Mouse (Mus musculus) layer of hippocampus, postnatal 14 days (tissue): Measurements from ENCODE around the gene Speer4e. TPM values are rescaled to one million over a fixed set of nuclear protein-coding genes. Genes with fewer than 3 reads are reported as not detected.
"Not testable (repeated sequence)": the region's sequence is repeated elsewhere in the genome, so short reads cannot be mapped to it uniquely, and the experiment has no call there.

Experiments used
- DNase-seq, 2 experiments: peaks; one replicate each; pipeline ENCODE4 v3.0.0; 2021 to 2022; ENCODE audit warnings: low spot score in 2 of 2, mixed read lengths in 1 of 2
- long read RNA-seq, 2 experiments: library from polyadenylated mRNA; stranded (forward); transcript quantifications; one replicate each; pipeline ENCODE4 v2.0.0; 2021
- total RNA-seq, 2 experiments: library from RNA; stranded (reverse); gene quantifications; 2 replicates each; pipeline ENCODE4 v1.2.3; 2021

The Speer4e gene
- not detected for total RNA-seq
- long read RNA-seq, experiment 1, result 0 reads
- long read RNA-seq, experiment 2, result 0 reads

- DNase-seq, result not testable (repeated sequence)
These were observed at the start of gene Speer4e for GRCm38 (mm10) chr5:14938329-14938728. TSS of gene Speer4e (minus strand) at chr5:14938429.

- DNase-seq, result not testable (repeated sequence)
These were observed 48.6 kb upstream of the Speer4e start for GRCm38 (mm10) chr5:14986649-14987387.

- DNase-seq, result not testable (repeated sequence)
These were observed 40.6 kb upstream of the Speer4e start, which contains the start of gene Gm10354 for GRCm38 (mm10) chr5:14978835-14979234. TSS of gene Gm10354 (minus strand) at chr5:14978935.

GRCm38 (mm10) chr5:14977368-14977767, 39.1 kb upstream of the Speer4e start:
- not testable (repeated sequence) for DNase-seq

GRCm38 (mm10) chr5:14975294-14975693, 37.1 kb upstream of the Speer4e start:
- not testable (repeated sequence) for DNase-seq

- DNase-seq, result not testable (repeated sequence)
These were observed 34.6 kb upstream of the Speer4e start for GRCm38 (mm10) chr5:14972841-14973240.

- DNase-seq, result peak in 1 of 2 experiments; percentile 13
These were observed 25.6 kb upstream of the Speer4e start for GRCm38 (mm10) chr5:14963821-14964220.

GRCm38 (mm10) chr5:14961502-14961901, 23.3 kb upstream of the Speer4e start:
- not testable (repeated sequence) for DNase-seq

- DNase-seq, result not testable (repeated sequence)
These were observed 17.9 kb upstream of the Speer4e start for GRCm38 (mm10) chr5:14955928-14956706.

- DNase-seq, result not testable (repeated sequence)
These were observed 15.4 kb upstream of the Speer4e start for GRCm38 (mm10) chr5:14953587-14953986.

GRCm38 (mm10) chr5:14952749-14953148, 14.5 kb upstream of the Speer4e start:
- DNase-seq, result not testable (repeated sequence)

GRCm38 (mm10) chr5:14951822-14952221, 13.6 kb upstream of the Speer4e start:
- DNase-seq, result not testable (repeated sequence)

GRCm38 (mm10) chr5:14947482-14948198, 9.4 kb upstream of the Speer4e start:
- peak in 1 of 2 experiments; percentile 36 for DNase-seq

GRCm38 (mm10) chr5:14945524-14945923, 7.3 kb upstream of the Speer4e start:
- DNase-seq, result not testable (repeated sequence)

GRCm38 (mm10) chr5:14941043-14941442, 2.8 kb upstream of the Speer4e start:
- not testable (repeated sequence) for DNase-seq

- DNase-seq, result not testable (repeated sequence)
These were observed 4.5 kb downstream of the Speer4e start for GRCm38 (mm10) chr5:14933721-14934120.

- DNase-seq, result not testable (repeated sequence)
These were observed 11.2 kb downstream of the Speer4e start for GRCm38 (mm10) chr5:14927047-14927446.

GRCm38 (mm10) chr5:14914799-14915198, 23.4 kb downstream of the Speer4e start, which contains the start of gene Gm9758:
TSS of gene Gm9758 (minus strand) at chr5:14914899.
- not testable (repeated sequence) for DNase-seq

- not testable (repeated sequence) for DNase-seq
These were observed 23.9 kb downstream of the Speer4e start for GRCm38 (mm10) chr5:14914361-14914760.

- DNase-seq, result not testable (repeated sequence)
These were observed 34.7 kb downstream of the Speer4e start for GRCm38 (mm10) chr5:14903539-14903938.

- DNase-seq, result no peak
These were observed 46.0 kb downstream of the Speer4e start for GRCm38 (mm10) chr5:14892242-14892641.
